Mouse (Mus musculus): ENCODE data around the gene Wfdc16. TPM values are rescaled to one million over a fixed set of nuclear protein-coding genes. Genes with fewer than 3 reads are reported as not detected.

The Wfdc16 gene
- polyA plus RNA-seq (2012; rRNA removed) = not detected in 2 replicates

DNA sequence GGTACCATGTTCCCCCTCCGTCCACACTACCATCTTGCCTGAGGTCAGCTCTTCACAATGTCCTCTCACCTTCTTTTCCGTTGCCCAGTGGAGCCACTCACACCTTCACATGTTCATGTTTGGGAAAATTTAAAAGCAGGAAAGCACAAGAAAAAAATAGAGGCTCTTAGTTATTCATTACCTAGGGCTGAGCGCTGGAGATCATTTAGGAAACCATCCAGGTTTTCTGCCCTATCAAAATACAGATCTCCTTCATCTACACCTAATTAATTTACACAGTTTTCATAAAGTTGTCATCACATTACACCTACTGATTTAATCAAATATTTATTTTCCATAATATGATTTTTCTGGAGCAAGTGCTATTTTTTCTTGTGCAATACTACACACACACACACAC, at the start of gene Wfdc16:
Wfdc16 (minus strand) TSS at position 101 of the 400 bp plus-strand sequence.
- Histone ChIP-seq H3K4me3 (ENCODE audit: control insufficient read depth, insufficient read depth, low read length) (no peak within 1 kb of the TSS), H3K27me3 (ENCODE audit: control insufficient read depth, insufficient read depth, low read length) (no peaks in the 10 kb centered on the region; the same call in 1 of the 2 replicates), H3K4me1 (replicated peaks; ENCODE audit: control insufficient read depth, insufficient read depth, low read length) (no peaks in the 10 kb centered on the region), H3K27ac (ENCODE audit: control insufficient read depth, insufficient read depth, low read length) (no peak within 1 kb of the TSS), H3K36me3 (ENCODE audit: control insufficient read depth, insufficient read depth, low read length) (no peaks in the 10 kb centered on the region)
- WGBS = 99% methylated on average over 3 of the region's 3 CpGs
- TF ChIP-seq POLR2A (IDR thresholded peaks at IDR 0.05; ENCODE audit: control insufficient read depth, extremely low read depth, insufficient read depth, low read length, poor library complexity) (no peak), CTCF (IDR thresholded peaks at IDR 0.05; ENCODE audit: borderline replicate concordance, control insufficient read depth, extremely low read depth, insufficient read depth, low read length, poor library complexity) (no peak)
- no peak for DNase-seq

DNA sequence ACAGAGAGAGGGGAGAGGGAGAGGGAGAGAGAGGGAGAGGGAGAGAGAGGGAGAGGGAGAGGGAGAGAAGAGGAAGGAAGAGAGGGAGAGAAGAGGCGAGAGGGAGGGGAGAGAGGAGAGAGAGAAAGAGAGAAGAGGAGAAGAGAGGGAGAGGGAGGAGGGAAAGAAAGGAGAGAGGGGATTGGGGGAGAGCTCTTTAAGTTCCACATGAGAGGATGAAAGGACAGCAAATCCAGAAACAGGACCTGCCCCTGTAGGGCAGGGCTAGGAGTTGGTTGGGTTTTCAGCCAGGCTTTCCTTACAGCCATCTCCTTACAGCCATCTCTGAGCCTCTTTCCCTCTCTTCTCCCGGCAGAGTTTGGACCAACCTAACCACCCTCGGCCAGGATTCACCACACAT, 46.2 kb upstream of the Wfdc16 start, which contains the start of gene Wfdc13:
Wfdc13 (plus strand) TSS at position 301 of the 400 bp plus-strand sequence.
- peaks cover 8% of the 10 kb centered on the region for H3K4me1 ChIP-seq (replicated peaks; ENCODE audit: control insufficient read depth, insufficient read depth, low read length)

DNA sequence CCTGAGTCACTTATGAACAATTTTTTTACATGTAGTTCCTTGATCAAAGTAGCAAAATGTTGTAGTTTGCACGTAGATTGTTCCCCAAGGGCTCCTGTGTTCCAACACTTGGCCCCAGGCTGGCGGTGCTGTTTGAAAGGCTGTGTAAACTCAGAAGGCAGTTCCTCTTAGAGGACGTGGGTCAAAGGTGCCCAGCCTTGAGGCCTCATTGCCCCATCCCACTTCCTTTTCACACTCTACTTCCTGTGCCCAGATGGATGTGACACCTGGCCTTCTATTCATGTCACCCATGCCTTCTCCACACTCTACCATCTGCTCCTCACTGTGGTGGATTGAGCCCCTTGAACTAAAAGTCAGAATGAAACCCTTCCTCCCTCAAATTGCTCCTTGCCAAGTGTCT, 41.3 kb upstream of the Wfdc16 start:
- 7% methylated on average over 3 of the region's 3 CpGs for WGBS
- DNase-seq = peak; percentile 41
- TF ChIP-seq CTCF (IDR thresholded peaks at IDR 0.05; ENCODE audit: borderline replicate concordance, control insufficient read depth, extremely low read depth, insufficient read depth, low read length, poor library complexity) (no peak), POLR2A (IDR thresholded peaks at IDR 0.05; ENCODE audit: control insufficient read depth, extremely low read depth, insufficient read depth, low read length, poor library complexity) (no peak)

More for the DNA sequence above, 46.2 kb upstream of the Wfdc16 start, which contains the start of gene Wfdc13:
- no peak for TF ChIP-seq POLR2A (IDR thresholded peaks at IDR 0.05; ENCODE audit: control insufficient read depth, extremely low read depth, insufficient read depth, low read length, poor library complexity)
- TF ChIP-seq CTCF (IDR thresholded peaks at IDR 0.05; ENCODE audit: borderline replicate concordance, control insufficient read depth, extremely low read depth, insufficient read depth, low read length, poor library complexity) = no peak
- no peak within 1 kb of the TSS for H3K4me3 ChIP-seq (ENCODE audit: control insufficient read depth, insufficient read depth, low read length)
- no peak for DNase-seq
- 68% methylated on average over 3 of the region's 3 CpGs for WGBS
- no peaks in the 10 kb centered on the region for H3K27me3 ChIP-seq (ENCODE audit: control insufficient read depth, insufficient read depth, low read length)
- H3K27ac ChIP-seq (ENCODE audit: control insufficient read depth, insufficient read depth, low read length) = no peak within 1 kb of the TSS
- no peaks in the 10 kb centered on the region for H3K36me3 ChIP-seq (ENCODE audit: control insufficient read depth, insufficient read depth, low read length)

DNA sequence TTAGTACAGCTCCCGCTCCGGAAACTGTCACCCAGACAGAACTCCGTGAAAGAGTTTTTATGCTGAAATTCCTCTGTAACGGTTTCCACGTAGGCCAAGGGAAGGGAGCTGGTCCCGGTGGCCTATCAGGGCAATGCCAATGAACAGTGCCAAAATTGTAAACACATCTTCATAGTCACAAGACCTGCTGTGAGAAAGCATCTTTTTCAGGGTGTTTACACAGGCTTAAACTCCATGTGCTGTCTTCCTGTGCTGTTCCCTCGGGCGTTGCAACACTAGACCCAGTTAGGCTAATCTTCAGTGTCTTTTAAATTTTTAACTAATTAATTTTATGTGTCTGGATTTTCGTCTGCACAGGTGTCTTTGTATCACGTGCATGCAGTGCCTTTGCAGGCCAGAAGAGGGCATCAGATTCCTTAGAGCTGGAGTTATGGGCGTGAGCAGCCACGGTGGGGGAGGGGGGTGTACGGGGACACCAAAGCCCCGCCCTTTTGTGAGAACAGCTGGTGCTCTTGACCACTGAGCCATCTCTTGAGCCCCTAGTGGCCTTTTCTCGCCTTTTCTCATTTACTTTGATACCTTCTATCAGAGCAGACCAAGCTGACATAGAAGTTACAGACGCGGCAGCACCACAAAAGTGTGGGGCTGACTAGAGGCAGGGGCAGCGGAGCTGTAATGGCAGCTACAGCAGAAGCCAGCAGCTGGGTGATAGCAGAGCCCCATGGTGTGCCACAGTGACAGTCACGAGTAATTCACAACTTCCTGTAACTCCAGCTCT, 40.4 kb upstream of the Wfdc16 start:
- peak; percentile 81 for DNase-seq
- H3K4me1 ChIP-seq (replicated peaks; ENCODE audit: control insufficient read depth, insufficient read depth, low read length) = peaks cover 9% of the 10 kb centered on the region
- TF ChIP-seq CTCF (IDR thresholded peaks at IDR 0.05; ENCODE audit: borderline replicate concordance, control insufficient read depth, extremely low read depth, insufficient read depth, low read length, poor library complexity) = peak; percentile 71; the same call in 1 of the 2 replicates
- no peak for TF ChIP-seq POLR2A (IDR thresholded peaks at IDR 0.05; ENCODE audit: control insufficient read depth, extremely low read depth, insufficient read depth, low read length, poor library complexity)
- no peaks in the 10 kb centered on the region for H3K36me3 ChIP-seq (ENCODE audit: control insufficient read depth, insufficient read depth, low read length)
- 39% methylated on average over 19 of the region's 19 CpGs for WGBS
- H3K4me3 ChIP-seq (ENCODE audit: control insufficient read depth, insufficient read depth, low read length) = peak overlapping the region; percentile 26
- peak overlapping the region; percentile 67; the same call in 1 of the 2 replicates for H3K27ac ChIP-seq (ENCODE audit: control insufficient read depth, insufficient read depth, low read length)
- no peaks in the 10 kb centered on the region for H3K27me3 ChIP-seq (ENCODE audit: control insufficient read depth, insufficient read depth, low read length)

More for the DNA sequence above, 41.3 kb upstream of the Wfdc16 start:
- Histone ChIP-seq H3K27ac (ENCODE audit: control insufficient read depth, insufficient read depth, low read length) (peak overlapping the region; percentile 39), H3K36me3 (ENCODE audit: control insufficient read depth, insufficient read depth, low read length) (no peaks in the 10 kb centered on the region), H3K4me3 (ENCODE audit: control insufficient read depth, insufficient read depth, low read length) (no peak overlapping the region), H3K4me1 (replicated peaks; ENCODE audit: control insufficient read depth, insufficient read depth, low read length) (peaks cover 9% of the 10 kb centered on the region), H3K27me3 (ENCODE audit: control insufficient read depth, insufficient read depth, low read length) (no peaks in the 10 kb centered on the region)

DNA sequence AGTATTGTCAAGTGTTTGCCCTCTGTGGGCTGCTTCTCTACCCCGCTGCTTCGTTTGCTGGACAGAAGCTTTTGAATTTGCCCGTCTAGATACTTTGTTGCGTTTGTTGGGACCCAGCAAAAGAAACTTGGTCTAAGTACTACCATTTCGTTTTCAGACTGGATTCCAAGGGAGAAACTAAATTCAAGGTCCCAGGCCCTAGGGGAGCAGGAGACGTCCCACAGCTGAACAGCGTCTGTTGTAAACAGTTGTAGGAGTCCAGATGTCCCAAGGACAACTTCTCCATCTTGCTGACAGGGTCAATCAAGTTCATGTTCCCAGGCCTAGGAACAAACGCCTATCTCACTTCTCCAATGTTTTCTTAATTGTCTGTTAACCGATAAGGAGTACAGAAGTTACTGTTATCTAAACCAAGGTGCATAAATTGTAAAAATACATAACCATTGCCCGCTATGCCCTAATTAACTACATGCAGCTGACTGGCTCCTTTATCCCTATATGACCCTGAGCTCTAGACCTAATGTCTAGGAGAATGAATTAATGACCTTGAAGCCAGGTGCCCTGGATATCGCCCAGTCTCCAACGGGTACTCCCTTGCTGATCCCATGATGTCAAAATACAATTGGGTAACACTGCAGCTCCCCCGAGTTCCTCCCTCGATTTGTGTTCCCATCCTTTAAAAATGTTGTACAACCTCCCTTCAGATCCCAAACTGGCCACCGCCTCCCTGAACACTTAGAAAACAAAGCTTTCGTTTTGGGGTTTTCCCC, 38.5 kb upstream of the Wfdc16 start:
- Histone ChIP-seq H3K36me3 (ENCODE audit: control insufficient read depth, insufficient read depth, low read length) (no peaks in the 10 kb centered on the region), H3K4me1 (replicated peaks; ENCODE audit: control insufficient read depth, insufficient read depth, low read length) (peaks cover 9% of the 10 kb centered on the region), H3K27ac (ENCODE audit: control insufficient read depth, insufficient read depth, low read length) (no peak overlapping the region), H3K4me3 (ENCODE audit: control insufficient read depth, insufficient read depth, low read length) (no peak overlapping the region), H3K27me3 (ENCODE audit: control insufficient read depth, insufficient read depth, low read length) (no peaks in the 10 kb centered on the region)
- DNase-seq = no peak
- TF ChIP-seq CTCF (IDR thresholded peaks at IDR 0.05; ENCODE audit: borderline replicate concordance, control insufficient read depth, extremely low read depth, insufficient read depth, low read length, poor library complexity) = no peak
- TF ChIP-seq POLR2A (IDR thresholded peaks at IDR 0.05; ENCODE audit: control insufficient read depth, extremely low read depth, insufficient read depth, low read length, poor library complexity) = no peak
- 96% methylated on average over 16 of the region's 16 CpGs for WGBS

DNA sequence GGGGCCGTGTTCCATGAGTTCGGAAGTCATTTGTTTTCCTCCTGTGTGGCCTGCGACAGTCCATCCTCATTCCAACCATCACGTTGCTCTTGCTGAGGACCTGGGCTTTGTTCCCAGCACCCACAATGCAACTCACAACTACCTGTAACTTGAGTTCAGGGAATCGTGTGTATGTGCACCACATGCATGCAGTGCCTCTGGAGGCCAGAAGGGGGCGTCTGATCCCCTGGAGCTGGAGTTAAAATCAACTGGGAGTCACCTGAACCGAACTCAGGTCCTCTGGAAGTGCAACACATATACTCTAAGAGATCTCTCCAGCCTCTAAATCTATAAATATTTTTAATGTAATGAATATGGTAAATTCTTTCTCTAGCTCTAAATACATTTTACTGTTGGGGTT, 37.5 kb upstream of the Wfdc16 start:
- Histone ChIP-seq H3K4me3 (ENCODE audit: control insufficient read depth, insufficient read depth, low read length) (no peak overlapping the region), H3K4me1 (replicated peaks; ENCODE audit: control insufficient read depth, insufficient read depth, low read length) (peaks cover 8% of the 10 kb centered on the region), H3K27ac (ENCODE audit: control insufficient read depth, insufficient read depth, low read length) (no peak overlapping the region), H3K36me3 (ENCODE audit: control insufficient read depth, insufficient read depth, low read length) (no peaks in the 10 kb centered on the region), H3K27me3 (ENCODE audit: control insufficient read depth, insufficient read depth, low read length) (no peaks in the 10 kb centered on the region)
- TF ChIP-seq CTCF (IDR thresholded peaks at IDR 0.05; ENCODE audit: borderline replicate concordance, control insufficient read depth, extremely low read depth, insufficient read depth, low read length, poor library complexity) (no peak), POLR2A (IDR thresholded peaks at IDR 0.05; ENCODE audit: control insufficient read depth, extremely low read depth, insufficient read depth, low read length, poor library complexity) (no peak)
- no peak for DNase-seq
- WGBS = 84% methylated on average over 7 of the region's 7 CpGs
